Mouse (Mus musculus) heart, postnatal 0 days (tissue): ENCODE measurements around the gene Lgals3bp.

Experiments used
- CTCF ChIP-seq: IDR thresholded peaks from 2 replicates; pipeline ENCODE4 v1.5.1; 2016; ENCODE audit warnings: antibody characterized with exemption, control low read depth, low read depth
- EP300 ChIP-seq: IDR thresholded peaks from 2 replicates; pipeline ENCODE4 v1.6.1; 2016; ENCODE audit warnings: antibody characterized with exemption, low read depth

DNA sequence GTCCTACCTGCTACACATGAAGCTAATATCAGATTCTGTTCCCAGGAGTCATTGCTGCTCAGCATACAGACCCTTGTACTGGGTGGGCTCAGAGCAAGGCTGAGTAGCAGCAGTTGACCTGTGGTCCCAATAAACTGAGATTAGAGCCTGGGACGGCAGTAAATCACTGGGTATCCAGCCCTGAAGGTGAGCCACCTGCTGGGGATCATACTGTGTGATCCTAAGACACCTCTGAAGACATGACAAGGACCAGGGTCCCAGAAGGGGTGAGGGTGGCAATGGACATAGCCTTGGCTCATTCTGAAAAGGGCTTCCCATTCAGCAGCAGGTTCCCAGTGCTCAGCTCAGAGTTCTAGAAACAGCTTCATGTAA is 8.2 kb upstream of the Lgals3bp start:
- TF ChIP-seq CTCF (no peak), EP300 (no peak)
